Mouse (Mus musculus): ENCODE measurements at regions not wholly inside any gene's neighbourhood (a gene's known extent, or its start where the extent isn't known, plus 50 kb on each side); places are given as distances from the start of the nearest gene placed in this dataset.
A peak's percentile ranks its signal among the peaks of the same experiment; 100 is the strongest.

DNA sequence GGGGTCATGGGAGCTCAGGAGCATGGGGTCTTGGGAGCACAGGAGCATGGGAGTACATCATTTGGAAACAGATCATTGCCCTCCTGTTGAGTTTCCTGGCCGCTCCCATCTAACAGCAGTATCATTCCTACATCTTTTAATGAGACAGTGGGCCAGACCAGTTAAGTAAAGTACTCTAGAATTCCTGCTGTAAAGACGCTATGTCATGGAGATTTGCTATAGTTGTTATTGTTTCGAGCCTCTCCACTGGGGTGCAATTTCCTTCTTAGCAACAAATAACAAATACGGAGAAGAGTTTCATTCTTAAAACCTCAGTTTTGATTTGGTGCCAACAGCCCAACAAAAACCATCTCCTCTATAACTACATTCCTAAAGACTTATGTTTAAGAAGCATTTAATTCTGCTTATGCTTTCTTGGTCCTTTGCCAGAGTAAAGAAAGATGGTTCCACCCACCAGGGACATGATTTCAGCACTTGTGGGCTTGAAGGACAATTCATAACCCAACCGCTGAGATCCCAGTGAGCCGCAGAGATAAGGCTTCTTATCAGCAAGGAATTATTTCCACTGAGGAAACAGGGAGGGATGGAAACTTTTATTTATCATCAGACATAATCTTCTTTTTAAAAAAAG, 367.6 kb downstream of the Prdm2 start:
- H3K27me3 ChIP-seq (ENCODE audit: insufficient read depth, low read length) = no peaks in the 10 kb centered on the region
- H3K4me2 ChIP-seq (replicated peaks; ENCODE audit: low read depth, low read length) = no peak overlapping the region
- no peaks in the 10 kb centered on the region for H3K36me3 ChIP-seq (ENCODE audit: insufficient read depth, low read length)
- ATAC-seq (ENCODE audit: low FRiP score, low TSS enrichment) = peak; percentile 73; the same call in 1 of the 2 replicates
- H3K27ac ChIP-seq (ENCODE audit: low read length) = no peak overlapping the region
- no peaks in the 10 kb centered on the region for H3K9me3 ChIP-seq (ENCODE audit: low read length)
- H3K4me3 ChIP-seq (ENCODE audit: low read length) = no peak overlapping the region
- H3K9ac ChIP-seq (replicated peaks; ENCODE audit: low read length) = no peak overlapping the region
- 54% methylated on average over 6 of the region's 6 CpGs for WGBS
- H3K4me1 ChIP-seq (ENCODE audit: insufficient read depth, low read length) = no peaks in the 10 kb centered on the region

DNA sequence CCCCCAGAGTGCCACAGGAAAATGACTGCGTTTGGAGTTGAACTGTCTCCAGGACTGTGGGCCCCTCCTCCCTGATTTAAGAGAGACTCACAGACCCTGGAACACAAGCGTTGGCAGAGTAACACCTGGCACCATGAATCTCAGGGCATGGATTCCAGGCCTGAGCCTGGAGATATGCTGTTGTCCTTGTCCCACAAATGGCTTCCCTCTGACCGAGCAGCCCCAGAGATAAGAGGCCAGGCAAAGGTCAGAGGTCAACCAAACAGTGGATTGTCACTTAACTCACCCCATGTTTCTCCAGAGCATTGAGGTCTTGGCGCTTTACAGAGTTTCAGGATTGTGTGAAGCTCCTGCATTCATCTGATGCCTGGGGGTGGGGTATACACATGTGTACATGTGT, 373.3 kb downstream of the Prdm2 start:
- Histone ChIP-seq H3K36me3 (ENCODE audit: insufficient read depth, low read length) (no peaks in the 10 kb centered on the region), H3K27me3 (ENCODE audit: insufficient read depth, low read length) (no peaks in the 10 kb centered on the region), H3K4me3 (ENCODE audit: low read length) (no peak overlapping the region), H3K9me3 (ENCODE audit: low read length) (no peaks in the 10 kb centered on the region; the same call in 1 of the 2 replicates), H3K27ac (ENCODE audit: low read length) (no peak overlapping the region), H3K9ac (replicated peaks; ENCODE audit: low read length) (no peak overlapping the region), H3K4me1 (ENCODE audit: insufficient read depth, low read length) (0 out of 2 replicates have a peak, but pooled peaks cover 3% of the 10 kb centered on the region), H3K4me2 (replicated peaks; ENCODE audit: low read depth, low read length) (no peak overlapping the region)
- WGBS = 36% methylated on average over 4 of the region's 4 CpGs
- ATAC-seq (ENCODE audit: low FRiP score, low TSS enrichment) = peak; percentile 27; the same call in 1 of the 2 replicates

DNA sequence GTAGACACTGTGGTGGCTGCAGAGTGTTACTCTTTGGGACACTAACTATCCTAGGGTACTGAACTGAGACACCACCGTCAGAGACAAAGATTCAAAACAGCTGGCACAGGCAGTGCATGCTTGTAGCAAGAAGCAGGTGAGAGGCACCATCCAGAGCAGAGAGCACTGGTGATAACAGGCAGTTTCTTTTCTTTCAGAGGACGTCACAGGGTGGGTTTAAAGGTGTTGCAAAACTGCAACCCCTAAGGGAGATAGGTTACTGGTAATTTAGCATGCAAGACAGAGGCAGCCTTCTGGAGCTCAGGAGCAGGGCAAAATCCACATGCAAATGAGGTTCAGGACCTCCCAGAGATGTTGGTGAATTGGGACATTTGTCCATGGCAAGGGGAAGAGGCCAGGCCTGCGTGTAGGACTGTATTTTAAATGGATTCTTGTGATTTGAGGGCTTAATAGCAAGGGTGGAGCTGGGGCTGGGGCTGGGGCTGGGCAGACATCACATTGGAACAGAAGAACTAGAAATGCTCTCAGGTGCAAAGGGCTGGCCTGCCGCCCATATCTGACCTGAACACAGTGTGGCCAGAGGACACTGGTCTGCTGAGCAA, 374.3 kb downstream of the Prdm2 start:
- Histone ChIP-seq H3K36me3 (ENCODE audit: insufficient read depth, low read length) (no peaks in the 10 kb centered on the region), H3K27ac (ENCODE audit: low read length) (no peak overlapping the region), H3K4me2 (replicated peaks; ENCODE audit: low read depth, low read length) (no peak overlapping the region), H3K9ac (replicated peaks; ENCODE audit: low read length) (no peak overlapping the region), H3K9me3 (ENCODE audit: low read length) (no peaks in the 10 kb centered on the region; the same call in 1 of the 2 replicates), H3K4me1 (ENCODE audit: insufficient read depth, low read length) (0 out of 2 replicates have a peak, but pooled peaks cover 3% of the 10 kb centered on the region), H3K27me3 (ENCODE audit: insufficient read depth, low read length) (no peaks in the 10 kb centered on the region), H3K4me3 (ENCODE audit: low read length) (no peak overlapping the region)
- WGBS = 55% methylated on average over 4 of the region's 4 CpGs
- no peak for ATAC-seq (ENCODE audit: low FRiP score, low TSS enrichment)

DNA sequence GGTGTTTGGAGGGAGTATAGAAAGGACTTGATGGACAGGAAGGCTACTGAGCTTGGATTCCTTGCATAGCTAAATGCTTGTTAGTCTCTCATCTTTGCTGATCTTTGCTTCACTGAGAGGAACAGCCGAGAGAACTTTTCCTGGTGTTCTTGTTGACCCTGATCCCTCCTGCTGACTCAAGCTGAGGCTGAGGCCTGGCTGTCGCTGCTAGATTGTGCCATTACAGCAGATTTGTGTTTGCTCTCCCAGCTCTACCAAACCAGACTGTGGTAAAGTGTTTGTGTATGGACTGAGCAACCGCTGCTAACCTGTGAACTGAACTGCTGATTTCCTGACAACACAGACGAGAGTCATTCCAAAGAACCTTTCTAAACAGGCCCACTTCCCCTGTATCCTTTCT, 375.2 kb downstream of the Prdm2 start:
- Histone ChIP-seq H3K4me3 (ENCODE audit: low read length) (no peak overlapping the region), H3K9ac (replicated peaks; ENCODE audit: low read length) (no peak overlapping the region), H3K4me1 (ENCODE audit: insufficient read depth, low read length) (0 out of 2 replicates have a peak, but pooled peaks cover 3% of the 10 kb centered on the region), H3K9me3 (ENCODE audit: low read length) (no peaks in the 10 kb centered on the region; the same call in 1 of the 2 replicates), H3K4me2 (replicated peaks; ENCODE audit: low read depth, low read length) (no peak overlapping the region), H3K36me3 (ENCODE audit: insufficient read depth, low read length) (no peaks in the 10 kb centered on the region), H3K27ac (ENCODE audit: low read length) (no peak overlapping the region), H3K27me3 (ENCODE audit: insufficient read depth, low read length) (no peaks in the 10 kb centered on the region)
- 80% methylated on average over 4 of the region's 4 CpGs for whole genome bisulfite sequencing
- no peak for ATAC-seq (ENCODE audit: low FRiP score, low TSS enrichment)

DNA sequence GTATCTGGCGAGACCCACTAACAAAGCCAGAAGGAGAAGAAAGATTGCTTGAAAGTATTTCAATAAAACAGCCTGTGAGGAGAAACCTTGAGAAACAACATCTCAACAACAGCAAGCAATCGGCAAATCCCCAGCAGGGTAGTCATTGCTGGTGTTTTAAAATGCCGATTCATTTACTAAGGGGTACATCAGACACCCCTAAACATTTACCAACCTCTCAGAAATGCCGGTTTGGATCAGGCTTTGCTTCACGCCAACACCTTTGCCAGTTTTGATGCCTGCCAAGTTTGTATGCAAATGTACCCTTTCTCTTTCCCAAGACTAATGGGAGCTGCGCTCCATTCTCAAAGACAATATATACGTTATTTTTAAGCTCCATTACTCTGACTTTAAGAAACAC, 383.1 kb downstream of the Prdm2 start:
- Histone ChIP-seq H3K4me1 (ENCODE audit: insufficient read depth, low read length) (0 out of 2 replicates have a peak, but pooled peaks cover 8% of the 10 kb centered on the region), H3K36me3 (ENCODE audit: insufficient read depth, low read length) (no peaks in the 10 kb centered on the region), H3K27ac (ENCODE audit: low read length) (no peak overlapping the region), H3K27me3 (ENCODE audit: insufficient read depth, low read length) (no peaks in the 10 kb centered on the region), H3K4me2 (replicated peaks; ENCODE audit: low read depth, low read length) (no peak overlapping the region), H3K4me3 (ENCODE audit: low read length) (no peak overlapping the region), H3K9ac (replicated peaks; ENCODE audit: low read length) (no peak overlapping the region), H3K9me3 (ENCODE audit: low read length) (no peaks in the 10 kb centered on the region)
- WGBS = 89% methylated on average over 7 of the region's 7 CpGs
- no peak for ATAC-seq (ENCODE audit: low FRiP score, low TSS enrichment)

DNA sequence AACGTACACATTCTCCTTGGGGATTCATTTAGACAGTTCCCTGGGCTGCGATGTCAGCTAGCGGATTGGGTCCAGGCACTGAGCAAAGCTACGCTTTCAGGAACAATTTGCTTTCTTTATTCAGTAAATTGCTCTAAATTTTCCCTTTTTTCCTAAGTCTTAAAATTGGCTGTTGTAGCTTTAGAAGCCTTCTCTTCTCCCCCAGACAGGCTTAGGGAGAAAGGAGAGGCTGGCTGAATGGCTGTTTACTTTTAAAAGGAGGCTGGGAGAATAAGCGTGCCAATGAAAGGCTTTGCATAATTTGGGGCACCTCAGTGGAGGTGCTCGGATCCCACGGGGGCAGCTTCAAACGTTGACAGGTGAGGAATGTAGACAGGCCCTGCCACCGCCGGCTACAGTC, 383.8 kb downstream of the Prdm2 start:
- Histone ChIP-seq H3K4me1 (ENCODE audit: insufficient read depth, low read length) (0 out of 2 replicates have a peak, but pooled peaks cover 8% of the 10 kb centered on the region), H3K27me3 (ENCODE audit: insufficient read depth, low read length) (no peaks in the 10 kb centered on the region), H3K27ac (ENCODE audit: low read length) (no peak overlapping the region), H3K4me2 (replicated peaks; ENCODE audit: low read depth, low read length) (no peak overlapping the region), H3K36me3 (ENCODE audit: insufficient read depth, low read length) (no peaks in the 10 kb centered on the region), H3K4me3 (ENCODE audit: low read length) (no peak overlapping the region), H3K9ac (replicated peaks; ENCODE audit: low read length) (no peak overlapping the region), H3K9me3 (ENCODE audit: low read length) (no peaks in the 10 kb centered on the region)
- no peak for ATAC-seq (ENCODE audit: low FRiP score, low TSS enrichment)
- 40% methylated on average over 10 of the region's 10 CpGs for WGBS

DNA sequence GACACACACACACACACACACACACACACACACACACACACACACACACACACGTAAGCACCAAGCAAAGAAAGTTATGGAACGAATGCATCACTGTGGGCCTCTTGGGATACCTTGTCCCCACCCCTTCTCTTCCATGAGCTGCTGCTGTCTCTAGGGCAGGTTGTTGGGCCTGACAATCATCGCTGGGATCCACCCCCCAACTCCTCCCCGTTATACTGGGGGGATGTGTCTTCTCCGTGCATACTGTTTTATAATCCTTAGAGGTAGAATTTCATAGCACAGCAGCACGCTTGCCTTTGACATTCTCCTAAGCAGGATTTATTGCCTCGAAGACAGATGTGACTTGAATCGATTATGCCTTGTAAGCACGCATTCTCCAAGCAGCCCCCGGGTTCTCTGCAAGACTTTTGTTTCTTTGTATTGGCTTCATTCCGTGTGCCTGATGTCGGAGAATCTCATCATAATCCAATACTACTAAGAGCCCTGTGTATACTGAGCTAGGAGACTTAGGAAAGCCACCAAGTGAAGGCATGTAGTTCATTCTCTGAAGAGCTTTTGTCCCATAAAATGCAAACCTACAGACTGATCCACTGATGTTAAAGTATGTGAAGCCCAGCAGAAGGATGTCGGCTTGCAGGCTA, 386.4 kb downstream of the Prdm2 start:
- H3K4me2 ChIP-seq (replicated peaks; ENCODE audit: low read depth, low read length) = peak overlapping the region; percentile 32
- no peak overlapping the region for H3K9ac ChIP-seq (replicated peaks; ENCODE audit: low read length)
- no peak for ATAC-seq (ENCODE audit: low FRiP score, low TSS enrichment)
- no peaks in the 10 kb centered on the region for H3K9me3 ChIP-seq (ENCODE audit: low read length)
- H3K36me3 ChIP-seq (ENCODE audit: insufficient read depth, low read length) = no peaks in the 10 kb centered on the region
- WGBS = 37% methylated on average over 13 of the region's 13 CpGs
- 0 out of 2 replicates have a peak, but pooled peaks cover 8% of the 10 kb centered on the region for H3K4me1 ChIP-seq (ENCODE audit: insufficient read depth, low read length)
- H3K27ac ChIP-seq (ENCODE audit: low read length) = no peak overlapping the region
- peak overlapping the region; percentile 11; the same call in 1 of the 2 replicates for H3K4me3 ChIP-seq (ENCODE audit: low read length)
- no peaks in the 10 kb centered on the region for H3K27me3 ChIP-seq (ENCODE audit: insufficient read depth, low read length)

DNA sequence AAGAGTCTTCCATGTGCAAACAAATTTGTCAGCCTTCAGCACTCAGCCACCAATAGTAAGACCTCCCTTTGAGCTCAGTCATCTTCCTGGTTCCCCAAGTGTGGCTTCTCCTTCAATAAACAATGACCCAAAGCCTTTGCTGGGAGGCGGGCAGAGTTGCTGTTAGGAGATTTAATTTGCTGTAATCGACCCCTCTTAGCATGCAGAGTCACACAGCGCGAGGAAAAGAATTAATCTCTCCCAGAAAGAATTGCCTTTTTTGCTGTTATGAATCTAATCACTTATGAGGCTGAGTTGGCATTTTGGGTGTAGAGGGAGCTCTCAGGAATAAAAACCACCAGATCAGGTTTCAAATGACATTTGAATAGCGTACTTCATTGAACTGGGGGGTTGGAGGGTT, 387.0 kb downstream of the Prdm2 start:
- no peak overlapping the region for H3K9ac ChIP-seq (replicated peaks; ENCODE audit: low read length)
- H3K4me1 ChIP-seq (ENCODE audit: insufficient read depth, low read length) = 0 out of 2 replicates have a peak, but pooled peaks cover 8% of the 10 kb centered on the region
- H3K27me3 ChIP-seq (ENCODE audit: insufficient read depth, low read length) = no peaks in the 10 kb centered on the region
- no peak for ATAC-seq (ENCODE audit: low FRiP score, low TSS enrichment)
- no peak overlapping the region for H3K27ac ChIP-seq (ENCODE audit: low read length)
- WGBS = 30% methylated on average over 5 of the region's 5 CpGs
- H3K9me3 ChIP-seq (ENCODE audit: low read length) = no peaks in the 10 kb centered on the region
- H3K4me2 ChIP-seq (replicated peaks; ENCODE audit: low read depth, low read length) = peak overlapping the region; percentile 32
- H3K36me3 ChIP-seq (ENCODE audit: insufficient read depth, low read length) = no peaks in the 10 kb centered on the region
- H3K4me3 ChIP-seq (ENCODE audit: low read length) = no peak overlapping the region; the same call in 1 of the 2 replicates

DNA sequence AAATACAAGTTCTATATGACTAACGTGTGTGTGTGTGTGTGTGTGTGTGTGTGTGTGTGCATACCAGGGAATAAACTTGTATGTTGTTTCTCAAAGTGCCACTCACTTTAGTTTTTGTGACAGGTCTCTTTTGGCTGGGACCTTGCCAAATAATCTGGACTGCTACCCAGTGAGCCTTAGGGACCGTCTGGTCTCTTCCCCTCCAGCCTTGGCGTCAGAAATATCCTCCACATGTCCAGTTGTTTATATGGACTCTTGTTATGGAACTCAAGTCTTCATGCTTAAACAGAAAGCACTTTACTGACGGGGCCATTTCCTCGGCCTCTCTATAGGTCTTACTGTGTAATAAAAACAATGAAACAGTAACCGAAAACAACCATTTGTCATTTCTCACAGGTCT, 394.4 kb downstream of the Prdm2 start:
- H3K9me3 ChIP-seq (ENCODE audit: low read length) = no peaks in the 10 kb centered on the region
- no peak overlapping the region for H3K4me2 ChIP-seq (replicated peaks; ENCODE audit: low read depth, low read length)
- H3K27me3 ChIP-seq (ENCODE audit: insufficient read depth, low read length) = no peaks in the 10 kb centered on the region
- no peaks in the 10 kb centered on the region for H3K36me3 ChIP-seq (ENCODE audit: insufficient read depth, low read length)
- WGBS = 38% methylated on average over 6 of the region's 6 CpGs
- H3K9ac ChIP-seq (replicated peaks; ENCODE audit: low read length) = no peak overlapping the region
- ATAC-seq (ENCODE audit: low FRiP score, low TSS enrichment) = no peak
- H3K4me3 ChIP-seq (ENCODE audit: low read length) = no peak overlapping the region
- no peaks in the 10 kb centered on the region for H3K4me1 ChIP-seq (ENCODE audit: insufficient read depth, low read length)
- no peak overlapping the region for H3K27ac ChIP-seq (ENCODE audit: low read length)

DNA sequence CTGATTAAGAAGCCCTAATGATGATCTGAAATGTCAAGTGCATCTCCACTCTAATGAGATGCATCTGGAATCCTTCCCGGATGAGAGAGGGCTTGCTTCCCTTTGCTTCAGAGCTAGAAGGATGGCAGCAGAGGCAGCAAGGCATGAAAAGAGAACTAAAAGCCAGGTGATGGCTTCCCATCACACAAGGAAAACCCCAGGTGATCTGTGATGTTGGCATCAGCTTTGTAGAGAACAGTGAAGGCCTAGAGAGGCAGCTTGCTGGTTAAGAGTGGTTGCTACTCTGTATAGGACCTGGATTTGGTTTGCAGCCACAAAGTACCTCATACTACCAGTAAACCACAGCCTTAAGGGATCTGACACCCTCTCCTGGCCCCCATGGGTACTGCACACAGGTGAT, 395.8 kb downstream of the Prdm2 start:
- no peaks in the 10 kb centered on the region for H3K4me1 ChIP-seq (ENCODE audit: insufficient read depth, low read length)
- H3K36me3 ChIP-seq (ENCODE audit: insufficient read depth, low read length) = no peaks in the 10 kb centered on the region
- H3K9ac ChIP-seq (replicated peaks; ENCODE audit: low read length) = no peak overlapping the region
- H3K27me3 ChIP-seq (ENCODE audit: insufficient read depth, low read length) = no peaks in the 10 kb centered on the region
- H3K4me3 ChIP-seq (ENCODE audit: low read length) = no peak overlapping the region
- H3K4me2 ChIP-seq (replicated peaks; ENCODE audit: low read depth, low read length) = no peak overlapping the region
- H3K9me3 ChIP-seq (ENCODE audit: low read length) = no peaks in the 10 kb centered on the region
- ATAC-seq (ENCODE audit: low FRiP score, low TSS enrichment) = no peak
- no peak overlapping the region for H3K27ac ChIP-seq (ENCODE audit: low read length)
- 83% methylated on average over 1 of the region's 1 CpGs for WGBS

Data from kidney, embryonic 16.5 days (tissue).